Mouse (Mus musculus): ENCODE data around the gene Bax. TPM values are rescaled to one million over a fixed set of nuclear protein-coding genes. Genes with fewer than 3 reads are reported as not detected.
A peak's percentile ranks its signal among the peaks of the same experiment; 100 is the strongest.

Bax gene
- total and polyA plus RNA-seq, 3 experiments, result 105 to 778 (median 205) TPM

GRCm38 (mm10) chr7:45492951-45493350 lies 26.3 kb upstream of the Bax start:
- H3K79me2 ChIP-seq (ENCODE audit: control insufficient read depth, insufficient read depth, low read length, poor library complexity), result no peaks in the 10 kb centered on the region
- H3K4me1 ChIP-seq (ENCODE audit: control insufficient read depth in 1 of 2, insufficient read depth in 2 of 2, low read length in 2 of 2), result peaks cover 8 to 20% of the 10 kb centered on the region in 2 experiments
- no peak overlapping the region for H3K27ac ChIP-seq (ENCODE audit: control insufficient read depth, low read depth, low read length)
- no peak overlapping the region for H3K4me3 ChIP-seq (ENCODE audit: control insufficient read depth in 1 of 2, insufficient read depth in 1 of 2, low read depth in 2 of 2, low read length in 2 of 2)
- TF ChIP-seq GATA1 (IDR thresholded peaks at IDR 0.05; ENCODE audit: low read depth, low read length), result no peak
- no peak for TF ChIP-seq ELF1 (IDR thresholded peaks at IDR 0.05; ENCODE audit: low read depth, low read length)
- no peak for TF ChIP-seq CTCF (IDR thresholded peaks at IDR 0.05 in 2 of 3, conservative IDR thresholded peaks at IDR 0.05 in 1 of 3; ENCODE audit: control insufficient read depth in 1 of 3, insufficient read depth in 1 of 3, low read depth in 2 of 3, low read length in 3 of 3, poor library complexity in 1 of 3, severe bottlenecking in 1 of 3)
- no peak for TF ChIP-seq TBP (IDR thresholded peaks at IDR 0.05; ENCODE audit: low read depth, low read length)
- no peaks in the 10 kb centered on the region for H3K9me3 ChIP-seq (replicated peaks; ENCODE audit: insufficient read depth, low read length)
- peaks cover 0 to 18% of the 10 kb centered on the region in 2 experiments; a peak in 3 of 4 replicates for H3K36me3 ChIP-seq (ENCODE audit: control insufficient read depth in 1 of 2, insufficient read depth in 2 of 2, low read length in 2 of 2)
- no peak for DNase-seq (ENCODE audit: low read depth, low spot score)
- no peaks in the 10 kb centered on the region for H3K27me3 ChIP-seq (ENCODE audit: control insufficient read depth in 1 of 2, insufficient read depth in 2 of 2, low read length in 2 of 2)
- H3K9ac ChIP-seq (ENCODE audit: control insufficient read depth, low read depth, low read length, poor library complexity, severe bottlenecking), result no peak overlapping the region

- no peaks in the 10 kb centered on the region for H3K79me2 ChIP-seq (ENCODE audit: control insufficient read depth, insufficient read depth, low read length, poor library complexity)
- H3K27me3 ChIP-seq (ENCODE audit: control insufficient read depth in 1 of 2, insufficient read depth in 2 of 2, low read length in 2 of 2), result no peaks in the 10 kb centered on the region
- no peak overlapping the region for H3K27ac ChIP-seq (ENCODE audit: control insufficient read depth, low read depth, low read length)
- TF ChIP-seq POLR2A (IDR thresholded peaks at IDR 0.05; ENCODE audit: control insufficient read depth in 1 of 2, insufficient read depth in 1 of 2, low read depth in 1 of 2, low read length in 2 of 2, poor library complexity in 1 of 2) (0 out of 4 replicates have a peak, but pooled peaks of 1 of the 2 experiments have one; percentile 32), CHD2 (IDR thresholded peaks at IDR 0.05; ENCODE audit: low read length) (no peak)
- no peak overlapping the region for H3K9ac ChIP-seq (ENCODE audit: control insufficient read depth, low read depth, low read length, poor library complexity, severe bottlenecking)
- no peaks in the 10 kb centered on the region for H3K9me3 ChIP-seq (replicated peaks; ENCODE audit: insufficient read depth, low read length)
- peaks cover 0 to 18% of the 10 kb centered on the region in 2 experiments; a peak in 3 of 4 replicates for H3K36me3 ChIP-seq (ENCODE audit: control insufficient read depth in 1 of 2, insufficient read depth in 2 of 2, low read length in 2 of 2)
- DNase-seq (ENCODE audit: low read depth, low spot score), result no peak
- H3K4me3 ChIP-seq (ENCODE audit: control insufficient read depth in 1 of 2, insufficient read depth in 1 of 2, low read depth in 2 of 2, low read length in 2 of 2), result no peak overlapping the region
- H3K4me1 ChIP-seq (ENCODE audit: control insufficient read depth in 1 of 2, insufficient read depth in 2 of 2, low read length in 2 of 2), result peaks cover 8 to 20% of the 10 kb centered on the region in 2 experiments
Measured at GRCm38 (mm10) chr7:45492225-45492844, 25.6 kb upstream of the Bax start.

DNA sequence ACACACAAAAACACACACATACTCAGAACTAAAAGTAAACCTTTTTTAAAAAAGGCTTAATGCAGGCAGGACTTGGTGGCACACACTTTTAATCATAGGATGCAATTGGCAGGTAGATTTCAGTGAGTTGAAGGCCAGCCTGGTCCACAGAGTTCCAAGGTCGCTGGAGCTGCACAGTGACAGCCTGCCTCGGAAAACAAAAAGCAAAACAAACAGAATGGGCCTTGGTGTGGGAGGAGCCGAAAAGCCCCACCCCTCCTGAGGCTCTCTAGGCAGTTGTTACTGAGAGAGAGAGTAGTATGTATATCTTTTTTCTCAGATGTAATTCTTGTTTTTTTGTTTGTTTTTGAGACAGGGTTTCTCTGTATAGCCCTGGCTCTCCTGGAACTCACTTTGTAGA lies 24.6 kb upstream of the Bax start:
- Histone ChIP-seq H3K4me1 (ENCODE audit: control insufficient read depth in 1 of 2, insufficient read depth in 2 of 2, low read length in 2 of 2) (peaks cover 8 to 28% of the 10 kb centered on the region in 2 experiments), H3K27ac (ENCODE audit: control insufficient read depth, low read depth, low read length) (no peak overlapping the region), H3K79me2 (ENCODE audit: control insufficient read depth, insufficient read depth, low read length, poor library complexity) (no peaks in the 10 kb centered on the region), H3K27me3 (ENCODE audit: control insufficient read depth in 1 of 2, insufficient read depth in 2 of 2, low read length in 2 of 2) (no peaks in the 10 kb centered on the region), H3K4me3 (ENCODE audit: control insufficient read depth in 1 of 2, insufficient read depth in 1 of 2, low read depth in 2 of 2, low read length in 2 of 2) (peak overlapping the region in 1 of 2 experiments; percentile 13; a peak in 1 of 4 replicates), H3K9me3 (replicated peaks; ENCODE audit: insufficient read depth, low read length) (no peaks in the 10 kb centered on the region), H3K36me3 (ENCODE audit: control insufficient read depth in 1 of 2, insufficient read depth in 2 of 2, low read length in 2 of 2) (peaks cover 0 to 25% of the 10 kb centered on the region in 2 experiments; a peak in 3 of 4 replicates), H3K9ac (ENCODE audit: control insufficient read depth, low read depth, low read length, poor library complexity, severe bottlenecking) (no peak overlapping the region)
- TF ChIP-seq TAL1 (IDR thresholded peaks at IDR 0.05; ENCODE audit: low read length) (no peak), CHD2 (IDR thresholded peaks at IDR 0.05; ENCODE audit: low read length) (no peak), POLR2AphosphoS5 (IDR thresholded peaks at IDR 0.05; ENCODE audit: borderline replicate concordance, low read depth, low read length) (no peak), GATA1 (IDR thresholded peaks at IDR 0.05; ENCODE audit: low read depth, low read length) (no peak), MXI1 (IDR thresholded peaks at IDR 0.05; ENCODE audit: low read depth, low read length) (no peak), ZNF384 (IDR thresholded peaks at IDR 0.05; ENCODE audit: low read depth, low read length) (no peak), MAX (IDR thresholded peaks at IDR 0.05; ENCODE audit: low read length) (no peak), NRF1 (IDR thresholded peaks at IDR 0.05; ENCODE audit: insufficient read depth, low read depth, low read length, poor library complexity, severe bottlenecking) (no peak), KAT2A (conservative IDR thresholded peaks at IDR 0.05; ENCODE audit: low read depth, low read length) (no peak), ZMIZ1 (IDR thresholded peaks at IDR 0.05; ENCODE audit: low read depth, low read length) (peak; percentile 32; the same call in 1 of the 2 replicates), ZKSCAN1 (IDR thresholded peaks at IDR 0.05; ENCODE audit: low read depth, low read length) (0 out of 2 replicates have a peak, but pooled peaks have one; percentile 12), MAFK (IDR thresholded peaks at IDR 0.05; ENCODE audit: borderline replicate concordance, low read depth, low read length) (no peak)
- DNase-seq (ENCODE audit: low read depth, low spot score), result peak; percentile 59
